In the genomic region with DNA sequence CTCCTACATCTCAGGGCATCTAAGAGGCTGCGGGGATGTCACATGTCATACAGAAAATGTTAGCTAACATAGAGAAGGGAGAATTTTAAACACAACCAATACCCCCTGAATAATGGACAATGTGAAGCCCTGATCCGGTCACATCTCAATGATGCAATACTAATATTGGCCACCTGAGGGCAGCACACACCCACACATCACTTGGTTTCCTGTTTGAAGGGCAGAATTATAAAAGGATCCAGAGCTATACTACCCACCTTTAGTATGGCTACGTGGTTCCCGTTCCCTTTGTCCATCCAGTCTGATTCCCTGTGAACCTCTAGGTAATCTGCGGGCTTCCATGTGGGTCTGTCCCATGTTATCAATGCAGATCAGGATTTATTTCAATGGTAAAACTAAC, we compare ENCODE assay signal across 10 mouse cellular contexts. TPM values are rescaled to one million over a fixed set of nuclear protein-coding genes. Genes with fewer than 3 reads are reported as not detected.
DNase-seq lines count a peak whose midpoint lies in the region; ATAC-seq and TF ChIP-seq lines count a peak whose summit lies in the region.
"Had no signal": no experiment of that assay in that cellular context is flagged by ENCODE, and none has a peak within 500 bp of the region (broad histone marks: within the 10 kb centered on the region; RNA-seq: fewer than 3 reads in every experiment).

No protein-coding gene starts in this region.

- no peaks in the 10 kb centered on the region for H3K36me3 ChIP-seq in G1E (replicated peaks)
- no peaks in the 10 kb centered on the region for H3K36me3 ChIP-seq in lung, embryonic 14.5 days (ENCODE audit: insufficient read depth)
- H3K36me3 ChIP-seq: stomach, embryonic 15.5 days had no signal

- H3K4me3 ChIP-seq in G1E (ENCODE audit: low read depth, low read length) = no peak overlapping the region
- no peak overlapping the region for H3K4me3 ChIP-seq in lung, embryonic 14.5 days (ENCODE audit: low read depth, low read length)
- H3K4me3 ChIP-seq: stomach, embryonic 15.5 days had no signal

- no peak for ATAC-seq in G1E (ENCODE audit: extremely low read depth, insufficient number of reproducible peaks, low FRiP score, poor library complexity, severe bottlenecking)
- peak; percentile 62 for ATAC-seq in frontal cortex, adult (ENCODE audit: low TSS enrichment)
- ATAC-seq in lung, embryonic 14.5 days (ENCODE audit: insufficient read depth) = no peak

- peak; percentile 3; the same call in 1 of the 2 replicates for TF ChIP-seq CTCF in G1E (IDR thresholded peaks at IDR 0.05; ENCODE audit: low read depth, low read length)
- peak; percentile 90 for TF ChIP-seq CTCF in lung, embryonic 14.5 days (IDR thresholded peaks at IDR 0.05; ENCODE audit: low read depth)

- H3K9me3 ChIP-seq in G1E (replicated peaks) = peaks cover 81% of the 10 kb centered on the region
- no peaks in the 10 kb centered on the region for H3K9me3 ChIP-seq in lung, embryonic 14.5 days (ENCODE audit: low read depth, low read length)
- H3K9me3 ChIP-seq: stomach, embryonic 15.5 days had no signal

- H3K27ac ChIP-seq in lung, embryonic 14.5 days (ENCODE audit: low read depth) = no peak overlapping the region
- H3K27ac ChIP-seq: stomach, embryonic 15.5 days had no signal

- DNase-seq in B cell, adult 2 months = peak; percentile 64 to 67
- no peak for DNase-seq in G1E (ENCODE audit: low spot score)
- DNase-seq in cerebellum, adult 9-10 months = peak; percentile 77
- peak; percentile 58 for DNase-seq in kidney, postnatal 14 days
- peak; percentile 85 for DNase-seq in lung, embryonic 14.5 days
- peak; percentile 53 for DNase-seq in retina, adult 2 months (ENCODE audit: low read depth, low spot score)
- no peak for DNase-seq in T-cell, adult 2 months (ENCODE audit: low spot score)

- no peak overlapping the region for H3K9ac ChIP-seq in lung, embryonic 14.5 days
- H3K9ac ChIP-seq: stomach, embryonic 15.5 days had no signal

- H3K4me2 ChIP-seq in lung, embryonic 14.5 days = no peak overlapping the region
- H3K4me2 ChIP-seq: stomach, embryonic 15.5 days had no signal

- H3K4me1 ChIP-seq in G1E (ENCODE audit: insufficient read depth, low read depth, low read length) = no peaks in the 10 kb centered on the region
- no peaks in the 10 kb centered on the region for H3K4me1 ChIP-seq in lung, embryonic 14.5 days (ENCODE audit: insufficient read depth)
- H3K4me1 ChIP-seq: stomach, embryonic 15.5 days had no signal

- H3K27me3 ChIP-seq in G1E (ENCODE audit: insufficient read depth, low read length) = no peaks in the 10 kb centered on the region
- no peaks in the 10 kb centered on the region for H3K27me3 ChIP-seq in lung, embryonic 14.5 days (ENCODE audit: insufficient read depth, low read length)
- H3K27me3 ChIP-seq: stomach, embryonic 15.5 days had no signal

- 19% methylated on average over 5 of the region's 5 CpGs for WGBS in lung, embryonic 14.5 days

RNA-seq across cellular contexts. Expression of gene Slc6a11, which starts 41.4 kb away (rescaled TPM):
- total RNA-seq in G1E (2014; fragmentation: Nextera tagmentation) (not detected in 2 replicates), G1E (2017) (0.06 and 0.38 TPM in 2 replicates)
- not detected in 2 replicates for polyA plus RNA-seq in G1E (2012)
- polyA plus RNA-seq in lung, embryonic 14.5 days (2014; fragmentation: Nextera tagmentation; extraction: Ambion mirVana) = 0.07 TPM in 1 of 2 replicates, not detected in the other
- polyA plus RNA-seq: heart, embryonic 16.5 days had no signal

RNA-seq across cellular contexts. Expression of gene Atp2b2, which starts 47.2 kb away (rescaled TPM):
- total RNA-seq in G1E (2014; fragmentation: Nextera tagmentation) (not detected in 2 replicates), G1E (2017) (under 0.01 and 0.22 TPM in 2 replicates)
- not detected in 2 replicates for polyA plus RNA-seq in G1E (2012)
- polyA plus RNA-seq in lung, embryonic 14.5 days (2014; fragmentation: Nextera tagmentation; extraction: Ambion mirVana) = 0.09 and 0.19 TPM in 2 replicates

Comparison
In these comparisons a context has a peak if more than half of its experiments do, and no peak if none do; other contexts are left out.
1. DNase-seq: peak in B cell, adult 2 months (2 of 2), cerebellum, adult 9-10 months (single experiment), kidney, postnatal 14 days (single experiment), lung, embryonic 14.5 days (single experiment) and retina, adult 2 months (single experiment); none in G1E (single experiment) and T-cell, adult 2 months (single experiment).